Mouse (Mus musculus) embryo, embryonic 10.5 days (tissue): Measurements from ENCODE around the gene Lrg1.

Experiments
- DNase-seq: peaks from one replicate; pipeline ENCODE4 v3.0.0-alpha.2; 2015; ENCODE audit warnings: low spot score

Lrg1 gene

GRCm38 (mm10) chr17:56077523-56077922, 44.3 kb downstream of the Lrg1 start:
- no peak for DNase-seq

- DNase-seq = peak; percentile 98
Observed at GRCm38 (mm10) chr17:56074827-56075208, 47.0 kb downstream of the Lrg1 start, which contains the start of gene Ubxn6. Ubxn6 (minus strand) TSS chr17:56075028.

- peak; percentile 93 for DNase-seq
Observed at GRCm38 (mm10) chr17:56074097-56074826, 47.5 kb downstream of the Lrg1 start.

- DNase-seq = no peak
Observed at GRCm38 (mm10) chr17:56072243-56072642, 49.6 kb downstream of the Lrg1 start.

GRCm38 (mm10) chr17:56071126-56071525, 50.7 kb downstream of the Lrg1 start:
- DNase-seq = no peak
